Mouse (Mus musculus): ENCODE results near the gene Tmem256.

GRCm38 (mm10) chr11:69791420-69791819 lies 46.9 kb upstream of the Tmem256 start:
- no peak for TF ChIP-seq POLR2A (IDR thresholded peaks at IDR 0.05; ENCODE audit: extremely low read depth, insufficient read depth, low read length)
- TF ChIP-seq CTCF (IDR thresholded peaks at IDR 0.05; ENCODE audit: low read depth, low read length) = no peak
